Mouse (Mus musculus) spleen, postnatal 36 days (tissue): Measurements from ENCODE around the gene Cntn2.

Experiments used
- DNase-seq, 2 experiments: peaks; one replicate each; pipeline ENCODE4 v3.0.0; 2022; ENCODE audit warnings: low spot score in 2 of 2, mixed read lengths in 1 of 2

The Cntn2 gene

DNA sequence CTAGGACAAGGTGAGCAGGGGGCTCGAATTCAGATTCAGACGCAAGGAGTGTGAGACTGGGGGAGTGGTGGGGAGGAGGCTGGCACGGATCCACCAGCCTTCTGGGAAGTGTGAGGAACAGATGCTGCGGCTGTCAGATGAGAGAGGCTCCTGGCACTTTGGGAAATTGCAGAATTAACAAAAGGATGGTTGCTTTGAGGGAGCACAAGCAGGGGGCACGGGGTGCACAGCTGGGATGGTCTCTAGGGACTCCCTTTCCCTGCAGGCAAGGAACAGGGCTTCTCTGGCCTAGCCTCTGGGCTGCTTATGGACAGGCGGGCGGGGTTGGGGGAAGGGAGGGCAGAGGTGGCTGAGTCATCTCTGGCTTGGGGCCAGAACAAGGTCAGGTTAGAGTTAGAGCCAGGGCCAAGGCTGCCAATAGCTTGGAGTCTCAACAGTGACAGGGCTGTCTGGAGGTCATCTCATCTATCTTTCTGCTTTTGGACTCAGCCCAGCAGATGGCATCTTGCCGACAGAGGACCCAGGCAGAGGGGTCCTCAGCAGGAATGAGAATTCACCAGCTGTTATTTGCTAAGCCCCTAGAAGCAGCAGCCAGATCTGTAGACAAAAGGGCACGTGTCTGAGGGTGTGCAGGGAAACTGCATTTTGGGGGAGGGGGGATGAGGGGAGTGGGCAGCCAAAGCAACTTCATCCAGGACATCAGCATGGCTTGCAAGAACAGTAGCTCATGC, 15.0 kb upstream of the Cntn2 start:
- no peak for DNase-seq

DNA sequence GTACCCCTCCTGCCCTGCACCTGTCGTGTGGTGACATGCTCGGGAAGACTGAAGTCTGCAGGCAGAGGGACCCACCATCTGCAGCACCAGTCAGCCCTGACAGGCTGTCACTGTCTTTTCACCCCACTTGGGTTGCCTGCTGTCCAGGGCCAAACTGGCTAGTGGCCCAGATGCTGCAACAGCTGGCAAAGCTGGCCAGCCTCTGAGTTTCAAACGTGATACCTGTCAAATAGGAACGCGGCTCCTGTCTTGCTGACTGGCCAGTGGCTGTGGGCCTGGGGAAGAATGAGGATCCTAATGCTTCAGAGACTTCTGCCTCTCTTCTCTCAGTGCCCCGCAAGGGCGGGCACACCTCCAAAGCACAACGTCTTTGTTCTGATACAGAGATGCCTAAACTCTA, 733 bp upstream of the Cntn2 start:
- DNase-seq = no peak

GRCm38 (mm10) chr1:132541824-132542599, 1.0 kb downstream of the Cntn2 start:
- no peak for DNase-seq

DNA sequence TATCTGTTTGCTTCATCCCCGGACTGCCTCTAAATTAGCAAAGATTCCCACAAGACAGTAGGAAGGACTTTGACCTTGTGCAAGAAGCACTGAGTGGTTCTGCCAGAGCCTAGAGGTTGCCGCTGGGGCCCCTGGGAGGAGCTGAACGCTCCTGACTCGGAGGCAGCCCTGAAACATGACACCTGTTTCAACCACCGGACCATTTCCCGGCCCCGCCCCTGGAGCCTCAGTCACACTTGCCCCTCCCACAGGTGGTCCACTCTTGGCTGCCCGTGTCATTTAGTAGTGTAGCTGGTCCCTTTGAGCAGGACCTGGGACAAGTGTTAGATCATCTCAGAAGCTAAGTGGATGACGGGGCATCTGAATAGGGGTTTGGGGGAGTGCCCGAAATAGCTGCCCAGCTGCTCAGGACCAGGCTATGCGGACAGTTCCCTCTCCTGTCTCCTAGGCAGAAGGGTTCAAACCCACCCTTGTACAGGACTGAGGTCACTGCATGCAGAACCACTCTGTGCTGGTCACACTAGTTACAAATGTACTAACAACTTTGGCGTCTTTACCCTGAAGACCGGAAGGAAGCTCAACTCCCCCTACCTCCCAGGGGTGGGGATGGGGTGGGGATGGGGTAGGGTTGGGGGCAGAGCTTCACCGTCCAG, 1.8 kb downstream of the Cntn2 start:
- peak; percentile 45 to 53 for DNase-seq

DNA sequence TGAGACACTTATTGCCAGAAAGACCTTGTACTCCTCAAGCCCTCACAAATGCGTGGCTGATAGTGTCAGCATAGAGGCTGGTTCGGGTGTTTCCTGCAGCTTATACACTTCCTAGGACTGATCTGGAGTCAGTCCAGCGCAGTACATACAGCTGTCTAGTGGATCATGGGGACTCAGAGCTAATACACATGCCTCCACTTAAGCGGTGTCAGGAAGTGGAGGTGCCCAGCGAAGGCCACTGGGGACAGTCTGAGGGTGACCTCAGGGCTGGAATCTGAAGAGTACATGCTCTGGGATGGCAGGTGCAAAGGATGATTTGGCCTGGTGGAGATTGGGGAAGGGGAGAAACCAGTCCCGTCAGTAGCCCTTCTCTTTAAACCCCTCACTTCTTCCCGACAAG, 2.4 kb downstream of the Cntn2 start:
- no peak for DNase-seq

DNA sequence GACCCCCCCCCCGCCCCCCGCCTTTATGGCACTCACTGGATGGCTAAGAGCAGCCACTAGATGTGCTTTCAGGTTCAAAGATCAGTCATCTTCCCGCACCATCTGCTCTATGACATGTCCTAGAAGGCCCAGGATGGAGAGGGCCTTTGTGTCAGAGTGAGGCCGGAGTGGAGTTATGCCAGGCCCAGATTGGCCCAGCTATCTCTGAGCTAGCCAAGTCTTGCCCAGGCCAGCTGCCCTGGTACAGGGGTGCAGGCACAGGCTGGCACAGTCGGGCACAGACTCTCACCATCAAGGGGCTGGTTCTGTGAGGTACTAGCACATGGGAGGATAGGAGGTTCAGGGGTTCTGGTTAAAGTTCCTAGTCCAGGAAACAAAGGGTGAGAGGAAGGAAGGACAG, 5.3 kb downstream of the Cntn2 start:
- no peak for DNase-seq

DNA sequence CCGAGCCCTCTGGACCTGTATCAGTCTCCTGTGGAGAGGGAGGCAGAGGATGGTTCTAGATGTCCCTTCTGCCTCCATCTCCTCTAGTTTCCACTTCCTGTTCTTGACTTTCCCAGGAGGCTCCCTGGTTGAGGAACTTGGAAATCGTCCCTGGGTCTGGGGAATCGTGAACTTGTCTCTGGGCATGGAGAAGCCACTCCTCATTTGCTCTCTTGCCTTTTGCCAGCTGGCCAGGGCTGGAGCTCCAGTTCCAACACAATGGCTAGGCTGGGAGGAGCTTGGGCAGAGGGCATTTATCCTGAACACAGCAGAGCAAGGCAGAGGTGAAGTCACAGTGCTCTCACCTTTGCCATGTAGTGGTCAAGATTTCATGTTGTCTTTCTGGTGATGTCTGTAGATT, 6.6 kb downstream of the Cntn2 start:
- DNase-seq = no peak

DNA sequence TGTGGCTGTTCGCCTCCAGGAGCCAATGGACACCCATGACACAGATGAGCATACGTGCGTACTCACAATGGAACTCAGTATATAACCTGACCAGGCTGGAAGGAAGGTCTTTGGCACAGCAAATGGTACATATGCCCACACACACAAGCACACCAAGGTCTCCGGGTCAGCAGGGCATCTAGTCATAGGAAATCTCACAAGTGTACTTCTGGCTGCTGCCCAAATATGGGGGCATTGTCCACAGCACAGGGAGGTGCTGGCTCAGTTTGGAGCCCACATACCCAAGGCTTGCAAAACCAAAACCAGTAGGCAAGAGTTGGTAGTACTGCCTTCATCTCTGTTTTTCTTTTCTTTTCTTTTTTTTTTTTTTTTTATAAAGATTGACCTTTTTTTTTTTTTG, 7.5 kb downstream of the Cntn2 start:
- no peak for DNase-seq

GRCm38 (mm10) chr1:132533840-132534239, 9.2 kb downstream of the Cntn2 start:
- DNase-seq = peak; percentile 75 to 76

GRCm38 (mm10) chr1:132532521-132532920, 10.5 kb downstream of the Cntn2 start:
- no peak for DNase-seq

DNA sequence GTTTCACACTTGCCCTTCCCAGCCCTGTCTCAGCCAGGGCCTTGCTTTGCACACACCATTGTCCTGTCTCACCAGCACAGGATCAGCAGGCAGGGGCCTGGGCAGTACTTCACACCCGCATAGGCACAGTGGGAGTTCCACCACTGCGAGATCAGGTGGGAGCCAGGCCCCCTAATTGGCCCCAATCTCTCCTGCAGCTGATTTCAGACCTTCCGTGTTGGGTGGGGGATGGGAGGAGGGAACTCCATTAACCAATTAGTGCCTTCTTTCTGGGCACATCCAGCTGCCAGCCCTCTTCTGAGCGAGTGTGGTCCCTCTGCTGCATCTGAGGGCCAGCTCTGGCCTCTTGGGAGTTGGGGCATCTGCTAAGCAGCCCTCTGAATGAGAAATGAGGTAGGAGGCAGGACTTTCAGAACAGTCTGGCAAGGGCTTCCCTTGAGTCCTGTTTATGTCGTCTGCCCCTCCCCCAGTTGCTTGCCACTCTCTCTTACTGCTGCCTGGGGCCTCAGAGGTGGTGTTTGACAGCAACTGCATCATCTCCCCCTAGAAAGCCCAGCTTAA, 12.3 kb downstream of the Cntn2 start:
- DNase-seq = peak; percentile 64

DNA sequence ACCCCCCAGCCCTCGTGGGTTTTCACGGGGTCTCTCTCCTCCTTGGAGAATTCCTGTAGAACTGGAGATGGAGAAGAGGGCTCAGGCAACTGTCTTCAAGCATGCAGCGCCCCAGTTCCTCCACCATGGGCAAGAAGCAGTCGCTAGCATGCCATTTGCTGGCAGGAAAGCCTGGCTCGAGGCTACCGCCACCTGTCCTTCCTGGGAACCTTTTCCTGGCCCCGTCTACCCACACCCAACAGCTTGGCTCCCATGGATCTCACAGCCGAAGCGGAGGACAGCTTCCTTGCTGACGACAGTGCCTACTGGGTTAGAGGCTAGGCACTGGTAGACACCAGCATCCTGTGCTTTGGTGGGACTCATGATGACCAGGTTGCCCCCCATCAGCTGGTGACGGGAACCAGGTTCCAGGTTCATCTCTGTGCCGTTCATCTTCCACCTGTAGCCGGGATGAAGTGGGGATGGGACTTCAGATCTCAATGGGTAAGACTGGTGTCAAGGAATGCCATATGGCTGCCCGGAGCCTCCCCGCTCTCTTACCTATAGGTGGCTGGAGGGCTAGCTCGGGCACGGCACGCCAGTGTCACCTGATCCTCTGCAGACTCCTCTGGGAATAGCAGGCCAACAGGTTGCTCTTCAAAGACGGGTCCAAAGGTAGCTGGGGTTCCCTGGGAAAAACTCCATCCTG, 14.3 kb downstream of the Cntn2 start:
- DNase-seq = no peak

- DNase-seq = no peak
Measured at GRCm38 (mm10) chr1:132528071-132528470, 15.0 kb downstream of the Cntn2 start.

GRCm38 (mm10) chr1:132525832-132526231, 17.2 kb downstream of the Cntn2 start:
- DNase-seq = peak; percentile 36 to 45

- DNase-seq = no peak
Measured at GRCm38 (mm10) chr1:132523920-132524319, 19.1 kb downstream of the Cntn2 start.

- DNase-seq = no peak
Measured at GRCm38 (mm10) chr1:132523048-132523447, 20.0 kb downstream of the Cntn2 start.

DNA sequence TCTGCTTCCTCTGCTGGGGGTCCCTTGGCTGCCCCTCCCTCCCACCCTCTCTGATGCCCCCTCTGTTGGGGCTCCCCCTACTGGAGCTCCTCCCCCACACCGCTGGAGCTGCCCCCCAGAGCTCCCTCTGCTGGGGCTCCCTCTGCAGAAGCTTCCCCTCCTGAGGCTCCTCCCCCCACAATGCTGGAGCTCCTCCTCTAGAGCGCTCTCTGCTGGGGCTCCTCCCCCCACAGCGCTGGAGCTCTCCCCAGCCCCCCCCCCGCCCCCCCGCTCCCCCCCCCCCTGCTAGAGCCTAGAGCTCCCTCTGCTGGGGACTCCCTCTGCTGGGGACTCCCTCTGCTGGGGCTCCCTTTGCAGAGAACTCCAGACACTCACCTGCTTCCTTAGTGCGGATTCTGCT, 22.3 kb downstream of the Cntn2 start:
- DNase-seq = peak; percentile 68

DNA sequence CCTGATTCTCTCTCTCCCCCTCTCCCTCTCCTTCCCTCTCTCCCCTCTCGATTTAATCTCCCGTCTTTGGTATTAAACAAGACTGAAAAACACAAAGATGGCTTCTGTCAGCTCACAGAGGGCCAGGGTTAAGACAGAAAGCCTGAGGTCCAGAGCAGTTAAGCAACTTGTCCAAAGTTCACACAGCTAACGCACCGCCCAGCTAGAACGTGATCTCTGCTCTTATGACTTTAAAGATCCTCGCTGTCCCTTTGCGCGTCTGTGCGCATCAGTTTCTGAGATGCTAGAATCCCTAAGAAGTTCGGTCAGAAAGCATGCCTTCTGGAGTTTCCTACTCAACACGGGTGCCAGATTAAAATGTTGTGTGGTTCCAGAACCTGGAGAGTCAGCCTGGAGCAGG, 23.3 kb downstream of the Cntn2 start:
- no peak for DNase-seq

- DNase-seq = no peak
Measured at GRCm38 (mm10) chr1:132518621-132519020, 24.4 kb downstream of the Cntn2 start.

DNA sequence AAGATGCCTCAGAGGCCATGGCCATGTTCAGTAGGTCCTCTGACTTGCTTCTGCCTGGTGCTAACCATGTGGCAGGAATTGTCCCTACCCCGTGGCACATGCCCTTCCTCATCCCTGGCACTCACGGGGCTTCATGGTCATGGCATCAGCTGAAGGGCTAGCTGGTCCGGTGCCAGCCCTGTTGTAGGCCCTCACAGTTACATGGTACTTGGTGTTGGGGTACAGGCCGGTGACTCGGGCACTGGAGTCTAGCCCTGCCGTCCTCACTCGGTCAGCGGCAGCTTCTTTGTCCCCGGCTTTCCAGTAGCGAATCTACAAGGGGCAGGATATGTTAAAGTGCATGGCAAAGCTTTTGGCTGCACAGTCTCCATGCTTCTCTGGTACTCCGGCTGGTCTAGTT, 26.3 kb downstream of the Cntn2 start:
- no peak for DNase-seq

- DNase-seq = no peak
Measured at GRCm38 (mm10) chr1:132515339-132515738, 27.7 kb downstream of the Cntn2 start.

DNA sequence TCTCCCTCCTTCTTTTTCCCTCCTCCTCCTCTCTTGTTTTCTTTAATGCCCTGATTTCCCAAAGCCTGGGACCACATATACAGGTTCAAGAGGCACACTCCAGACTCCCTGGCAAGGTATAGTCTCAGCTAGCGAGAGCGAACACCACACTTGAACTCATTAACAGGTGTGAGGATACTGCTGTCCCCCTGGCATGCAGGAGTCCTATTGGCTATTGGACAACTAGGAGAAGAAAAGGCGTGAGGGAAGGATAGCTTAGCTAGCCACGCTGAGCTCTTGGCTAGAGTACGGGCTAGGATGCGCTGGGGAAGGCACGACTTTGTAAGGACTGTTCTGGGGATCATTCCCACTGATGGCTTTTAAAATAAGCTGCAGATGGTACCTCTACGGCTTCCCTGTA, 30.9 kb downstream of the Cntn2 start:
- DNase-seq = no peak
